Mouse (Mus musculus): ENCODE data around the gene Kyat1. TPM values are rescaled to one million over a fixed set of nuclear protein-coding genes. Genes with fewer than 3 reads are reported as not detected.

Kyat1 gene
- polyA plus RNA-seq, 1 experiment from 2014 or later = 12.8 TPM

GRCm38 (mm10) chr2:30211408-30212168, 5.9 kb upstream of the Kyat1 start:
- Histone ChIP-seq H3K36me3 (no peaks in the 10 kb centered on the region), H3K9me3 (no peaks in the 10 kb centered on the region)

GRCm38 (mm10) chr2:30207886-30208285, 2.2 kb upstream of the Kyat1 start:
- H3K27me3 ChIP-seq = no peaks in the 10 kb centered on the region
- H3K4me1 ChIP-seq = peaks cover 15% of the 10 kb centered on the region
- H3K9ac ChIP-seq (replicated peaks) = no peak overlapping the region
- 77% methylated on average over 5 of the region's 5 CpGs for WGBS
- H3K27ac ChIP-seq (replicated peaks) = no peak overlapping the region
- H3K4me3 ChIP-seq = no peak overlapping the region
- ATAC-seq (ENCODE audit: low FRiP score, low read depth) = no peak
- H3K36me3 ChIP-seq = no peaks in the 10 kb centered on the region
- H3K4me2 ChIP-seq (replicated peaks) = no peak overlapping the region
- H3K9me3 ChIP-seq = no peaks in the 10 kb centered on the region

More at GRCm38 (mm10) chr2:30211408-30212168, 5.9 kb upstream of the Kyat1 start:
- ATAC-seq (ENCODE audit: low FRiP score, low read depth) = no peak
- H3K27ac ChIP-seq (replicated peaks) = no peak overlapping the region
- WGBS = 71% methylated on average over 6 of the region's 6 CpGs
- no peak overlapping the region for H3K9ac ChIP-seq (replicated peaks)
- no peak overlapping the region for H3K4me2 ChIP-seq (replicated peaks)
- H3K27me3 ChIP-seq = no peaks in the 10 kb centered on the region
- H3K4me3 ChIP-seq = no peak overlapping the region
- peaks cover 3% of the 10 kb centered on the region for H3K4me1 ChIP-seq

- peaks cover 15% of the 10 kb centered on the region for H3K4me1 ChIP-seq
- no peak overlapping the region for H3K4me3 ChIP-seq
- WGBS = 81% methylated on average over 4 of the region's 4 CpGs
- no peaks in the 10 kb centered on the region for H3K9me3 ChIP-seq
- H3K36me3 ChIP-seq = no peaks in the 10 kb centered on the region
- H3K4me2 ChIP-seq (replicated peaks) = no peak overlapping the region
- no peak for ATAC-seq (ENCODE audit: low FRiP score, low read depth)
- H3K27ac ChIP-seq (replicated peaks) = no peak overlapping the region
- no peak overlapping the region for H3K9ac ChIP-seq (replicated peaks)
- H3K27me3 ChIP-seq = no peaks in the 10 kb centered on the region
Observed at GRCm38 (mm10) chr2:30207401-30207800, 1.8 kb upstream of the Kyat1 start.

GRCm38 (mm10) chr2:30205255-30205628, 405 bp downstream of the Kyat1 start:
- Histone ChIP-seq H3K4me2 (replicated peaks) (peak overlapping the region; percentile 88), H3K9ac (replicated peaks) (peak overlapping the region; percentile 69), H3K9me3 (no peaks in the 10 kb centered on the region), H3K36me3 (no peaks in the 10 kb centered on the region), H3K27me3 (no peaks in the 10 kb centered on the region), H3K4me1 (peaks cover 15% of the 10 kb centered on the region), H3K4me3 (peak overlapping the region; percentile 70), H3K27ac (replicated peaks) (peak overlapping the region; percentile 76)
- no peak; the same call in 1 of the 2 replicates for ATAC-seq (ENCODE audit: low FRiP score, low read depth)
- WGBS = 2% methylated on average over 13 of the region's 13 CpGs

- no peak for ATAC-seq (ENCODE audit: low FRiP score, low read depth)
- WGBS = 79% methylated on average over 7 of the region's 7 CpGs
- Histone ChIP-seq H3K27ac (replicated peaks) (no peak overlapping the region), H3K36me3 (no peaks in the 10 kb centered on the region), H3K4me2 (replicated peaks) (no peak overlapping the region), H3K9me3 (no peaks in the 10 kb centered on the region), H3K27me3 (no peaks in the 10 kb centered on the region), H3K9ac (replicated peaks) (no peak overlapping the region), H3K4me3 (no peak overlapping the region), H3K4me1 (peaks cover 15% of the 10 kb centered on the region)
Observed at GRCm38 (mm10) chr2:30203439-30203838, 2.2 kb downstream of the Kyat1 start.

- H3K9ac ChIP-seq (replicated peaks) = no peak overlapping the region
- 85% methylated on average over 5 of the region's 5 CpGs for WGBS
- no peaks in the 10 kb centered on the region for H3K27me3 ChIP-seq
- no peak overlapping the region for H3K27ac ChIP-seq (replicated peaks)
- peaks cover 7% of the 10 kb centered on the region for H3K4me1 ChIP-seq
- no peaks in the 10 kb centered on the region for H3K9me3 ChIP-seq
- no peak overlapping the region for H3K4me2 ChIP-seq (replicated peaks)
- ATAC-seq (ENCODE audit: low FRiP score, low read depth) = no peak
- no peak overlapping the region for H3K4me3 ChIP-seq
- no peaks in the 10 kb centered on the region for H3K36me3 ChIP-seq
Observed at GRCm38 (mm10) chr2:30200388-30200925, 5.2 kb downstream of the Kyat1 start.

- no peak overlapping the region for H3K4me2 ChIP-seq (replicated peaks)
- no peak overlapping the region for H3K27ac ChIP-seq (replicated peaks)
- no peak overlapping the region for H3K9ac ChIP-seq (replicated peaks)
- peaks cover 7% of the 10 kb centered on the region for H3K4me1 ChIP-seq
- no peaks in the 10 kb centered on the region for H3K36me3 ChIP-seq
- H3K9me3 ChIP-seq = no peaks in the 10 kb centered on the region
- ATAC-seq (ENCODE audit: low FRiP score, low read depth) = no peak
- H3K4me3 ChIP-seq = no peak overlapping the region
- no peaks in the 10 kb centered on the region for H3K27me3 ChIP-seq
- 67% methylated on average over 1 of the region's 1 CpGs for WGBS
Observed at GRCm38 (mm10) chr2:30199984-30200383, 5.7 kb downstream of the Kyat1 start.

GRCm38 (mm10) chr2:30198021-30198420, 7.6 kb downstream of the Kyat1 start:
- Histone ChIP-seq H3K36me3 (no peaks in the 10 kb centered on the region), H3K9me3 (no peaks in the 10 kb centered on the region), H3K9ac (replicated peaks) (no peak overlapping the region), H3K4me2 (replicated peaks) (no peak overlapping the region), H3K4me3 (no peak overlapping the region), H3K4me1 (no peaks in the 10 kb centered on the region), H3K27ac (replicated peaks) (no peak overlapping the region), H3K27me3 (no peaks in the 10 kb centered on the region)
- no peak for ATAC-seq (ENCODE audit: low FRiP score, low read depth)
- WGBS = 69% methylated on average over 4 of the region's 4 CpGs

GRCm38 (mm10) chr2:30194656-30195055, 11.0 kb downstream of the Kyat1 start:
- Histone ChIP-seq H3K9me3 (no peaks in the 10 kb centered on the region), H3K4me1 (no peaks in the 10 kb centered on the region), H3K4me2 (replicated peaks) (no peak overlapping the region), H3K36me3 (0 out of 2 replicates have a peak, but pooled peaks cover 3% of the 10 kb centered on the region), H3K27ac (replicated peaks) (no peak overlapping the region), H3K27me3 (no peaks in the 10 kb centered on the region), H3K9ac (replicated peaks) (no peak overlapping the region), H3K4me3 (no peak overlapping the region)
- 82% methylated on average over 3 of the region's 3 CpGs for WGBS
- ATAC-seq (ENCODE audit: low FRiP score, low read depth) = no peak

- ATAC-seq (ENCODE audit: low FRiP score, low read depth) = no peak
- 92% methylated on average over 12 of the region's 12 CpGs for WGBS
Observed at GRCm38 (mm10) chr2:30191790-30192580, 13.7 kb downstream of the Kyat1 start.

GRCm38 (mm10) chr2:30185681-30186080, 20.0 kb downstream of the Kyat1 start:
- 82% methylated on average over 3 of the region's 3 CpGs for WGBS
- H3K4me1 ChIP-seq = no peaks in the 10 kb centered on the region
- H3K4me2 ChIP-seq (replicated peaks) = no peak overlapping the region
- no peaks in the 10 kb centered on the region for H3K27me3 ChIP-seq
- no peak overlapping the region for H3K4me3 ChIP-seq
- H3K27ac ChIP-seq (replicated peaks) = no peak overlapping the region
- ATAC-seq (ENCODE audit: low FRiP score, low read depth) = no peak
- no peaks in the 10 kb centered on the region for H3K9me3 ChIP-seq
- H3K9ac ChIP-seq (replicated peaks) = no peak overlapping the region
- peaks cover 12% of the 10 kb centered on the region; the same call in 1 of the 2 replicates for H3K36me3 ChIP-seq

More at GRCm38 (mm10) chr2:30191790-30192580, 13.7 kb downstream of the Kyat1 start:
- Histone ChIP-seq H3K9me3 (no peaks in the 10 kb centered on the region), H3K4me1 (no peaks in the 10 kb centered on the region), H3K27ac (replicated peaks) (no peak overlapping the region), H3K36me3 (0 out of 2 replicates have a peak, but pooled peaks cover 3% of the 10 kb centered on the region), H3K9ac (replicated peaks) (no peak overlapping the region), H3K4me2 (replicated peaks) (no peak overlapping the region), H3K27me3 (no peaks in the 10 kb centered on the region), H3K4me3 (no peak overlapping the region)

- no peak overlapping the region for H3K4me2 ChIP-seq (replicated peaks)
- peaks cover 12% of the 10 kb centered on the region; the same call in 1 of the 2 replicates for H3K36me3 ChIP-seq
- 0 out of 2 replicates have a peak, but pooled peaks cover 2% of the 10 kb centered on the region for H3K27me3 ChIP-seq
- ATAC-seq (ENCODE audit: low FRiP score, low read depth) = no peak
- no peak overlapping the region for H3K9ac ChIP-seq (replicated peaks)
- H3K4me3 ChIP-seq = no peak overlapping the region
- no peak overlapping the region for H3K27ac ChIP-seq (replicated peaks)
- H3K4me1 ChIP-seq = no peaks in the 10 kb centered on the region
- no peaks in the 10 kb centered on the region for H3K9me3 ChIP-seq
- WGBS = 92% methylated on average over 6 of the region's 6 CpGs
Observed at GRCm38 (mm10) chr2:30185276-30185675, 20.4 kb downstream of the Kyat1 start.
